Mouse (Mus musculus) left cerebral cortex, adult 18-20 months (tissue): ENCODE results near the gene Tmco4. TPM values are rescaled to one million over a fixed set of nuclear protein-coding genes. Genes with fewer than 3 reads are reported as not detected.

Experiments used
- DNase-seq, 2 experiments: peaks; one replicate each; pipeline ENCODE4 v3.0.0; 2021 to 2022; ENCODE audit warnings: low spot score in 2 of 2, mixed read lengths in 1 of 2
- total RNA-seq, 2 experiments: library from RNA; stranded (reverse); gene quantifications; 2 replicates each; pipeline ENCODE4 v1.2.3; 2021

Tmco4 gene
- total RNA-seq, 2 experiments from 2014 or later, result 2.1 to 2.3 TPM

DNA sequence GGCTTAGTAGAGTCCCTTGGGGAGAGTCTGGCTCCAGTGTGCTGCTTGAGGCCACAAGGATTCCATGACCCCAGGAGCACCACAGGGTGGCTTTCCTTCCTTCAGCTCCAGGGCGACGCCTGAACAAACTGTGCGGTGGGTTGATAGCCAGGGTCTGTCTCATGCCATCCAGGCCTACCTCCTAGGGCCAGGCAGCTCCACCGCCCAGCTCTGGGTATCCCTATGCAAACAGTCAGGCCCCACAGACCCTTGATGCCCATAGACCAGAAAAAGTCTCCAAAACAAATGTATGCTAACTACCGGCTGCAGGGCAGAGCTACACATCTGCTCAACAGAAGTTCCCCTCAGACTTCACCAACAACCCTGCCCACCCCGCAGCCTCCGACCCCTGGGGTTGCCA lies 118.4 kb downstream of the Tmco4 start:
- DNase-seq, result no peak

DNA sequence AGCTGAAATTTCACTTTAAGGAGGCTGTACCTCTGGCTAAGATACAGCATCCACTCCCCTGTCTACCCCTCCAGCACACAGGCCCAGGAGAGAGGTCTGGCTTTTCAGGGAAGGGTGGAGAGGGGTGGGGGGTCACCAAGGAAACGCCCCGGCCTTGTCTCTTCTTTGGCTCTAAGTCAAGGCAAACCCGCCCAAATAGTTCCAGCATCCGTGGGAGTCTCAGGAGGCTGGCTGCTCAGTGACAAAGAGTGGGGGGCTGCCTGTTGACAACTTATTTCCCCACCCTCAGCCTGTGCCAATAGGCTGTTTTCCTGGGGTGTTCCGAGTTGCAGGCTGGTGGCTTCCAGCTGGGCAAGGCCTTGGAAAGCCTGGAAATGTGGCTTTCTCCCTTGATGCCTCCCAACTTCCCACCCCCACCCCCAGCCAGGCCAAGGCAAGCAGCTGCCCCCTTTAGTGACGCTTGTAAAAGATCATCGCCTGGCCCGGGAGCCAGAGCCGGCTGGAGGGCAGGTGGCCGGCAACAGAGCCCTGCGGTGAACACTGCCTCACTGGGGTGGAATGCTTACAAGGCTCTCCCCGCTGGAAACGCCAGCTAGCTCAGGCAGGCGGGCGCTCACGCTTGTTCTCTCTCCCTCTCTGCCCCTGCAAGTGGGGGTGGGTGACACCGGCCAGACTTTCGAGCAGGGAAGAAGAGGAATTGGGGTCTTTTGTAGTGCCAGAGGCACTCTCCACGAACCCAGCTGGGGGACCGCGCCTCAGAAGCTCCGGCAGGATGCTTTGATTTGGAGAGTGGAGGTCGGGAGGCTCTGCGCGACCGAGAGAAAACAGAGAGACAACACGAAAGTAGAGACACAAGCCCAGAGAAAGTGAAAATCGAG lies 119.0 kb downstream of the Tmco4 start:
- no peak for DNase-seq

DNA sequence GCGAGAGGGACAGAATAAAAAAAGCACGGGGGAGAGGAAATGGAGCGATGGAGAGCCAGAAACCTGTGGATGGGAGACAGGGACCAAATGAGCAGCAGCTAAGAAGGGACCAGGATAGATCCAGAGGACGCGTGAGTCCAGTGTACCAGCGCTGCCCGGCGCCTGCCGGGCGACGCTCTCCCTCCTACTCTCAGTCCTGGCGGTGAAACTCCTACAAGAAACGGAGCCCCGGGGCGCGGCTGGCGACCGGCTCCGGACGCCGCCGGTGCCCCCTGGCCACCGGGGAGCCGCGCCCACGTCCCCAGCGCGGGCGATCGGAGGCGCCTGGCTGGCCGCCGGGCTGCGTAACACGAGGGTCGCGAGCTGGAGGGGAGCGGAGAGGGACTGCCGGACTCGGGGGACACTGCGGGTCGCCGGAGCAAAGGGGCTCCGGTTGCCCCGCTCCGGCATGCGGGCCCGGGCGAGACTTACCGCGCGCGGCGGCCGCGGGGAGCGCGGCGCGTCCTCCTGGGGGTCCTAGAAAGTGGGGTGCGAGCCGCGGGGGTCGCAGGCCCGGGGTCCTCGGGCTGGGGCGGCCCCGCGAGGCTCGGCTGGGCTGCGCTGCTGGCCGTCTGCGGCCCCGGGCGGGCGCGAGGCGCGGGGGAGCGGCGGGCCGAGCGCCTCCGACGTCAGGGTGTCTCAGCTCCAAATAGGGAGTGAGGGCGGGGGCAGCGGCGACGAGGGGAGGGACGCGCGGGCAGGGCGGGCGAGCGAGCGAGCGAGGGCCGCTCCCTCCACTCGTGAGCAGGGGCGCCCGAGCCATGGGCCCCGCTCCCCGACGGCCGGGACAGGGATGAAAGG lies 119.9 kb downstream of the Tmco4 start, which contains the start of gene Nbl1:
Gene Nbl1 (minus strand): TSS at position 638 of the 840 bp plus-strand sequence.
- DNase-seq, result peak in 1 of 2 experiments; percentile 40

DNA sequence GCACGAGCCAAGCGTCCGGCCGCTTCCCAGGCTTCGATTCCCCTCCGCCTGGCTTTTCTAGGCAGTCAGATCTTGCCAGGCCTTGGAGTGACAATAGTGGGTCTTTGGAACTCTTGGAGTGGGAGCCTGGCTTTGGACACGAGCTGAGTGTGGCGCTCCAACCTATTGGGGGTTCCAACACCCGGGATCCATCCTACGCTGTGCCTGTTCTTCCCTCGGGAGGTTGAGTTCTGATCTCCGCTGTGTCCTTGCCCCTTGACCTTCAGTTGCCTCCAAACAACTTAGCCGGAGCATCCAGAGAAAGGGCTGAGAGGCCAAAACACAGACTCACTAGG lies 120.5 kb downstream of the Tmco4 start:
- DNase-seq, result no peak

DNA sequence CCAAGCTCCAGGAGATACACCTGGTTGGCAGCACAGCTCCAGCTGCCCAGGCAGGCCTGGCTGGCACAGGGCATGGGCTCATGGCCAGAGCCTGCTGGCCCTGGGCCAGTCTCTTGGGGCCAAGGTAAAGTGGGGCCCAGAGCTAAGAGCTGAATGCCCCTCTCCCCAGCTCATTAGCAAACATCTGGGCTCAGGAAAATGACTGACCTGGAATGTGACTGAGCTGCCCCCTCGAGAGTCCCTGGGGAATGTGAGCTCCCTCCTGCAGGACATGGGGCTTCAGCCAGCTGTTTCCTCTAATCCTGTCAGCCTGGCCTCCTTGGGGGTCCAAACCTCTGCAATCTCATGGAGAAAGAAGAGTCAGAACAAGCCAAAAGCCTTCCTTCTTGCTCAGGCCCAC lies 122.7 kb downstream of the Tmco4 start:
- no peak for DNase-seq

DNA sequence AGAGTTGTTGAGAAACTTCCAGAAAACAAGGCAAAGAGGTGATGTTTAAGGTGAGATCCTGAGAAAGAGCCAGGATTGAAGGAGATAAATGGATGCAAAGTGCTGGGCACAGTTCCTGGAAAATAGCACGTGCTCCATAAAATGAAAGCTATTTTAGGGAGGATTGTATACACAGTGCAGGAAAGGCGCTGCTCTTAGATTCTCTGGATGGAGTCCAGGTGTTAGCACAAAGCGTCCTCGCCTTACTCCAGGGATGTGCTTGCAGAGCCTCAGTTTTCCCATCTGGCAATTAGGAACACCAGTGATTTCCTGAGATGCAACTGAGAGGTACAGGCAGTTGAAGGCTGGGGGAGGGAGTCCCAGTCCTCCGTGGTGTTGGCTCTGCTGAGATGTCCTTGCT lies 123.5 kb downstream of the Tmco4 start:
- DNase-seq, result no peak

DNA sequence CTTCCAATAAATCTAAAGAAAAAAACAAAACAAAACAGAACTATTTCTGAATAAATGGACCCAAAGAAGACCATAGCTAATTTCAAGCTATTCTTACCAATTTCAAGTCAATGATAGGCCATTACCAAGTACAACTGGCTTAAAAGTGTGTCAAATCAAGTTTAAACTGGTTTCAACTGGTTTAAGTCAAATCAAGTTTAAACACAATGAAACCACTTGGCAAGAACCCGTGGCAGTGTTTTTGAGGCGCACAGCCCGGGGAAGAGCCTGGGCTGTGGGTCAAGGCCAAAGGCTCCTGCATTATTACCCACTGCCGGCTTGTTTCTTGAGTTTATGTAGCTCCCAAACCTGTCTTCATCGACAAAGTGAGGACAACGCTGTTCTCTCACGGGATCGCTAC lies 127.6 kb downstream of the Tmco4 start:
- no peak for DNase-seq

DNA sequence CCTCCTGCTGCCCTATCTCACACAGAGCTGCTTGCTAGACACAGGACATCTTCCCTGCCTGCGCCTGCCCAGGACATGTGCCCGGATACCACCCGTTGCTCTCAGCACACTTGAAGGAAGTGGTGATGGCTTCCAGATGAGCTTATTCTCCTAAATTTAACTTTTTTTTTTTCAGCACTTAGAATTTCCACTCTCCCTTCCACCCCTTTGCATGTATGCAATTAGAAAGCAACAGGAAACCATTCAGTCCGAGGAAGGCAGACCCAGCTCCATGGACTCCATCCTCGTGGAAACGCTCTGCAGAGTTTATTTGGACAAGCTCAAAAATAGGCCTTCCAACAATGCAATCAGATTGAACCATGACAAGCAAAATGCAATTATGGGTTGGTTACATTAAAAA lies 128.9 kb downstream of the Tmco4 start:
- DNase-seq, result no peak

DNA sequence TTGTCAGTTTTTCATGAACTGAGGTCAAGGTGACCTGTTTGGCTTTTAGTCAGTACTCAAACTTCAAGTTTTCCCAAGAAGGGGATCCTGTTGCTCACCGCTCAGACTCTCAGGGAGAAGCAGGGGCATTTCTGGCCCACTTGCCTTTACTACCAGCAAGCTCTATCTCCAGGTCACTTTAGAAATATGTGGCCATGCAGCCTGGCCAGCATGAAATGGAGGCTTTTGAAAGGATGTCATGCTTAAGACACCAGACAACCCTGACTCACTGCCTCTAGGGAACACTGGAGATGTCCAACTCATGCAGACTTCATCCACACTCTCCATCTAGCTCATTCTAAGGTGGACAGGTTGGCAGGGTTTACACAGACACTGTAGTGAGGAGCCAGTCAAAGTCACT lies 132.8 kb downstream of the Tmco4 start:
- DNase-seq, result no peak

Other genes starting within 250 kb of the Tmco4 start
- under 1 TPM in 1 of 2 experiments, not detected in 1; 0.35 TPM for gene Pla2g2c, start 248.1 kb upstream of the Tmco4 start, total RNA-seq
- gene Ubxn10, start 235.7 kb upstream of the Tmco4 start, total RNA-seq, result 1 to 10 TPM in 1 of 2 experiments, under 1 TPM in 1; 0.56 to 1.2 TPM
- gene Pla2g2f, start 215.3 kb upstream of the Tmco4 start, total RNA-seq, result under 1 TPM in 1 of 2 experiments, not detected in 1; 0.14 TPM
- gene Pla2g2d, start 197.2 kb upstream of the Tmco4 start, total RNA-seq, result under 1 TPM; 0.47 to 0.77 TPM
- 1 to 10 TPM; 3.6 to 3.9 TPM for gene Pla2g5, start 109.4 kb upstream of the Tmco4 start, total RNA-seq
- not detected for gene Gm13030, start 98.9 kb upstream of the Tmco4 start, total RNA-seq
- not detected for gene Pla2g2e, start 94.9 kb upstream of the Tmco4 start, total RNA-seq
- 10 to 100 TPM; 14.8 to 17.1 TPM for gene Otud3, start 58.9 kb upstream of the Tmco4 start, total RNA-seq
- not detected for gene Rnf186, start 5.8 kb upstream of the Tmco4 start, total RNA-seq
- 1 to 10 TPM; 5.7 to 7.6 TPM for gene Htr6, start 102.7 kb downstream of the Tmco4 start, total RNA-seq
- 10 to 100 TPM; 62.6 to 66.6 TPM for gene Nbl1, start 120.1 kb downstream of the Tmco4 start, total RNA-seq
- gene Minos1, start 158.2 kb downstream of the Tmco4 start, total RNA-seq, result 100 to 1,000 TPM; 198 to 207 TPM
- gene Capzb, start 220.0 kb downstream of the Tmco4 start, total RNA-seq, result 100 to 1,000 TPM; 302 to 316 TPM